Mouse (Mus musculus): Measurements from ENCODE around the gene Slc6a19. TPM values are rescaled to one million over a fixed set of nuclear protein-coding genes. Genes with fewer than 3 reads are reported as not detected.
A peak's percentile ranks its signal among the peaks of the same experiment; 100 is the strongest.

The Slc6a19 gene
- total and polyA plus RNA-seq, 2 experiments: 0.28 to 0.33 TPM

- H3K27ac ChIP-seq (replicated peaks; ENCODE audit: insufficient read depth, low read depth, low read length): no peak overlapping the region
- no peaks in the 10 kb centered on the region for H3K79me2 ChIP-seq (ENCODE audit: control insufficient read depth, insufficient read depth, low read length)
- no peaks in the 10 kb centered on the region for H3K4me1 ChIP-seq (ENCODE audit: control insufficient read depth, insufficient read depth, low read length)
- no peak overlapping the region for H3K4me3 ChIP-seq (ENCODE audit: insufficient read depth, low read depth, low read length)
- H3K36me3 ChIP-seq (ENCODE audit: control insufficient read depth, insufficient read depth, low read length): no peaks in the 10 kb centered on the region
- TF ChIP-seq CTCF (IDR thresholded peaks at IDR 0.05; ENCODE audit: low read depth, low read length) (no peak), POLR2A (IDR thresholded peaks at IDR 0.05; ENCODE audit: extremely low read depth, insufficient read depth, low read length) (no peak)
- no peaks in the 10 kb centered on the region for H3K27me3 ChIP-seq (ENCODE audit: control insufficient read depth, insufficient read depth, low read length)
- no peak overlapping the region for H3K9ac ChIP-seq (ENCODE audit: low read depth, low read length)
- DNase-seq (ENCODE audit: extremely low read depth, low read depth, low spot score): no peak
- WGBS: 85% methylated on average over 3 of the region's 3 CpGs
Observed at GRCm38 (mm10) chr13:73687601-73688000, 17.1 kb downstream of the Slc6a19 start.

GRCm38 (mm10) chr13:73685502-73685901 is 19.2 kb downstream of the Slc6a19 start:
- Histone ChIP-seq H3K79me2 (ENCODE audit: control insufficient read depth, insufficient read depth, low read length) (no peaks in the 10 kb centered on the region), H3K36me3 (ENCODE audit: control insufficient read depth, insufficient read depth, low read length) (no peaks in the 10 kb centered on the region), H3K27ac (replicated peaks; ENCODE audit: insufficient read depth, low read depth, low read length) (no peak overlapping the region), H3K9ac (ENCODE audit: low read depth, low read length) (no peak overlapping the region), H3K4me3 (ENCODE audit: insufficient read depth, low read depth, low read length) (no peak overlapping the region), H3K27me3 (ENCODE audit: control insufficient read depth, insufficient read depth, low read length) (no peaks in the 10 kb centered on the region), H3K4me1 (ENCODE audit: control insufficient read depth, insufficient read depth, low read length) (0 out of 2 replicates have a peak, but pooled peaks cover 1% of the 10 kb centered on the region)
- 84% methylated on average over 6 of the region's 6 CpGs for WGBS
- TF ChIP-seq CTCF (IDR thresholded peaks at IDR 0.05; ENCODE audit: low read depth, low read length) (no peak), POLR2A (IDR thresholded peaks at IDR 0.05; ENCODE audit: extremely low read depth, insufficient read depth, low read length) (no peak)
- DNase-seq (ENCODE audit: extremely low read depth, low read depth, low spot score): no peak

- 79% methylated on average over 1 of the region's 1 CpGs for WGBS
- H3K36me3 ChIP-seq (ENCODE audit: control insufficient read depth, insufficient read depth, low read length): no peaks in the 10 kb centered on the region
- no peak for DNase-seq (ENCODE audit: extremely low read depth, low read depth, low spot score)
- no peaks in the 10 kb centered on the region for H3K79me2 ChIP-seq (ENCODE audit: control insufficient read depth, insufficient read depth, low read length)
- H3K27ac ChIP-seq (replicated peaks; ENCODE audit: insufficient read depth, low read depth, low read length): no peak overlapping the region
- no peak overlapping the region for H3K4me3 ChIP-seq (ENCODE audit: insufficient read depth, low read depth, low read length)
- no peak overlapping the region for H3K9ac ChIP-seq (ENCODE audit: low read depth, low read length)
- H3K4me1 ChIP-seq (ENCODE audit: control insufficient read depth, insufficient read depth, low read length): 0 out of 2 replicates have a peak, but pooled peaks cover 1% of the 10 kb centered on the region
- H3K27me3 ChIP-seq (ENCODE audit: control insufficient read depth, insufficient read depth, low read length): no peaks in the 10 kb centered on the region
- no peak for TF ChIP-seq CTCF (IDR thresholded peaks at IDR 0.05; ENCODE audit: low read depth, low read length)
- no peak for TF ChIP-seq POLR2A (IDR thresholded peaks at IDR 0.05; ENCODE audit: extremely low read depth, insufficient read depth, low read length)
Observed at GRCm38 (mm10) chr13:73684412-73684811, 20.3 kb downstream of the Slc6a19 start.

GRCm38 (mm10) chr13:73683682-73684081 is 21.0 kb downstream of the Slc6a19 start:
- H3K4me1 ChIP-seq (ENCODE audit: control insufficient read depth, insufficient read depth, low read length): 0 out of 2 replicates have a peak, but pooled peaks cover 1% of the 10 kb centered on the region
- H3K4me3 ChIP-seq (ENCODE audit: insufficient read depth, low read depth, low read length): no peak overlapping the region
- H3K79me2 ChIP-seq (ENCODE audit: control insufficient read depth, insufficient read depth, low read length): no peaks in the 10 kb centered on the region
- no peak overlapping the region for H3K27ac ChIP-seq (replicated peaks; ENCODE audit: insufficient read depth, low read depth, low read length)
- WGBS: 83% methylated on average over 11 of the region's 11 CpGs
- no peak overlapping the region for H3K9ac ChIP-seq (ENCODE audit: low read depth, low read length)
- no peaks in the 10 kb centered on the region for H3K36me3 ChIP-seq (ENCODE audit: control insufficient read depth, insufficient read depth, low read length)
- no peaks in the 10 kb centered on the region for H3K27me3 ChIP-seq (ENCODE audit: control insufficient read depth, insufficient read depth, low read length)
- no peak for DNase-seq (ENCODE audit: extremely low read depth, low read depth, low spot score)
- TF ChIP-seq CTCF (IDR thresholded peaks at IDR 0.05; ENCODE audit: low read depth, low read length) (no peak), POLR2A (IDR thresholded peaks at IDR 0.05; ENCODE audit: extremely low read depth, insufficient read depth, low read length) (no peak)

GRCm38 (mm10) chr13:73682226-73682625 is 22.4 kb downstream of the Slc6a19 start:
- DNase-seq (ENCODE audit: extremely low read depth, low read depth, low spot score): no peak
- H3K79me2 ChIP-seq (ENCODE audit: control insufficient read depth, insufficient read depth, low read length): no peaks in the 10 kb centered on the region
- H3K4me1 ChIP-seq (ENCODE audit: control insufficient read depth, insufficient read depth, low read length): 0 out of 2 replicates have a peak, but pooled peaks cover 1% of the 10 kb centered on the region
- H3K4me3 ChIP-seq (ENCODE audit: insufficient read depth, low read depth, low read length): no peak overlapping the region
- H3K36me3 ChIP-seq (ENCODE audit: control insufficient read depth, insufficient read depth, low read length): no peaks in the 10 kb centered on the region
- no peaks in the 10 kb centered on the region for H3K27me3 ChIP-seq (ENCODE audit: control insufficient read depth, insufficient read depth, low read length)
- WGBS: 92% methylated on average over 2 of the region's 2 CpGs
- no peak overlapping the region for H3K9ac ChIP-seq (ENCODE audit: low read depth, low read length)
- TF ChIP-seq CTCF (IDR thresholded peaks at IDR 0.05; ENCODE audit: low read depth, low read length): no peak
- TF ChIP-seq POLR2A (IDR thresholded peaks at IDR 0.05; ENCODE audit: extremely low read depth, insufficient read depth, low read length): no peak
- no peak overlapping the region for H3K27ac ChIP-seq (replicated peaks; ENCODE audit: insufficient read depth, low read depth, low read length)

- Histone ChIP-seq H3K4me1 (ENCODE audit: control insufficient read depth, insufficient read depth, low read length) (0 out of 2 replicates have a peak, but pooled peaks cover 1% of the 10 kb centered on the region), H3K27ac (replicated peaks; ENCODE audit: insufficient read depth, low read depth, low read length) (no peak overlapping the region), H3K36me3 (ENCODE audit: control insufficient read depth, insufficient read depth, low read length) (no peaks in the 10 kb centered on the region), H3K27me3 (ENCODE audit: control insufficient read depth, insufficient read depth, low read length) (no peaks in the 10 kb centered on the region), H3K9ac (ENCODE audit: low read depth, low read length) (no peak overlapping the region), H3K79me2 (ENCODE audit: control insufficient read depth, insufficient read depth, low read length) (no peaks in the 10 kb centered on the region), H3K4me3 (ENCODE audit: insufficient read depth, low read depth, low read length) (no peak overlapping the region)
- no peak for TF ChIP-seq POLR2A (IDR thresholded peaks at IDR 0.05; ENCODE audit: extremely low read depth, insufficient read depth, low read length)
- no peak for TF ChIP-seq CTCF (IDR thresholded peaks at IDR 0.05; ENCODE audit: low read depth, low read length)
- WGBS: 4% methylated on average over 1 of the region's 1 CpGs
- DNase-seq (ENCODE audit: extremely low read depth, low read depth, low spot score): peak; percentile 47
Observed at GRCm38 (mm10) chr13:73680394-73680793, 24.3 kb downstream of the Slc6a19 start.

Data from liver, adult 2 months (tissue).